In the genomic region with DNA sequence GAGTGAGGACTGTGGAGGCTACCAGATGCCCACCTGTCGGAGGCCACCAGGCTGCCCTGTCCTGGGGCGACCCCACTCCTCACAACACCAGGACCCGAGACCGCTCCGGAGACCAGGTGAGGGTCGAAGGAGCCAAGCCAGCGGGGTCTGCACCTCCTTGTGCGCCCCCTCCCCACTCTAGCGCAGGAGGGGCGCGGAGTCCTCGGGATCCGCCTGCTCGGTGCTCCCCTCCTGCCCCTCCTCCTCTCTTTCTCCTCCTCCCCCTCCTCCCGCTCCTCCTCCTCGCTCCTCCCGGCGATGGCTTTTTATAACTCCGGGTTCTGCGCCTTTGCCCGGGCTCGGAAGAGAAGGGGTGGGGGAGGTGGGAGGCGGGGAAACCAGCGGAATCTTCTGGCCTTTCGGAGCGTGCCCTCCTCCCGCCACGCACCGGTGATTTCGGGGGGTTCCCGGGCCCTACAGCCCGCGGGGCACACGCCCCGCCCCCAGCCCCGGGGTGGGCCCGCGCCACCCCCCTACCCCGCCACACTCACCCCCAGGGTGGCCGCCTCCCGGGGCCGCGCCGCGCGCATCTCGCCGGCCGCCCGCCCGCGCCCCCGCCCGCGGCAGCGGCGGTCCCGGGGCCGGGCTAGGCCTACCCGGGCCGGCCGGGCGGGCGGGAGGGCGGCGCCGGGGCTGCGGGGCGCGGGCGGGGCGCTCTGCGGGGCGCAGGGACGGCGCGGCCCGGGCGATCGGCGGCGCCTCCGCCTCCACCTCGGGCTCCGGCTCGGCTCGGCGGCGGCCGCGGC, we compare ENCODE assay signal across 9 mouse cellular contexts. TPM values are rescaled to one million over a fixed set of nuclear protein-coding genes. Genes with fewer than 3 reads are reported as not detected.
DNase-seq lines count a peak whose midpoint lies in the region; ATAC-seq and TF ChIP-seq lines count a peak whose summit lies in the region.
"Had no signal": no experiment of that assay in that cellular context is flagged by ENCODE, and none has a peak within 500 bp of the region (broad histone marks: within the 10 kb centered on the region; RNA-seq: fewer than 3 reads in every experiment).

No protein-coding gene starts in this region.

- intact Hi-C loops in heart, postnatal 36 days (cut with DNase I): loop anchor here (1.0 kb wide), 2 partner anchors 77 to 117 kb away; no protein-coding TSS in a partner anchor
- intact Hi-C loops in left cerebral cortex, postnatal 14 days (cut with DNase I): loop anchor here (1.0 to 5.0 kb wide), 3 partner anchors 37 to 117 kb away; no protein-coding TSS in a partner anchor

- H3K36me3 ChIP-seq in E14TG2a.4 (ENCODE audit: insufficient read depth, low read length): peaks cover 5% of the 10 kb centered on the region; the same call in 1 of the 2 replicates
- 0 out of 2 replicates have a peak, but pooled peaks cover 4% of the 10 kb centered on the region for H3K36me3 ChIP-seq in midbrain, embryonic 15.5 days (replicated peaks)
- H3K36me3 ChIP-seq: G1E had no signal

- peak overlapping the region; percentile 80 for H3K4me3 ChIP-seq in E14TG2a.4 (replicated peaks; ENCODE audit: low read length)
- peak overlapping the region; percentile 63 for H3K4me3 ChIP-seq in midbrain, embryonic 15.5 days

- peaks cover 33% of the 10 kb centered on the region for H3K4me1 ChIP-seq in E14TG2a.4 (replicated peaks; ENCODE audit: low read depth, low read length)
- H3K4me1 ChIP-seq in midbrain, embryonic 15.5 days: peaks cover 51% of the 10 kb centered on the region

- WGBS in midbrain, embryonic 15.5 days: 1% methylated on average over 42 of the region's 91 CpGs

- peak; percentile 17 for DNase-seq in cerebellum, adult 8-10 months
- peak; percentile 20 for DNase-seq in embryo, embryonic 11.5 days (ENCODE audit: low read depth, low spot score)
- DNase-seq in heart, postnatal 36 days: peak; percentile 34 to 62
- DNase-seq in left cerebral cortex, postnatal 14 days (ENCODE audit: low spot score in 2 of 2): peak; percentile 45 to 54
- DNase-seq in urinary bladder, adult 2 months (ENCODE audit: low spot score): no peak

- peak overlapping the region; percentile 62; the same call in 1 of the 2 replicates for H3K27ac ChIP-seq in midbrain, embryonic 15.5 days

- H3K4me2 ChIP-seq in midbrain, embryonic 15.5 days: peak overlapping the region; percentile 71

- H3K9me3 ChIP-seq in E14TG2a.4 (ENCODE audit: low read length): no peaks in the 10 kb centered on the region
- no peaks in the 10 kb centered on the region for H3K9me3 ChIP-seq in midbrain, embryonic 15.5 days

- no peak for ATAC-seq in cerebellum, adult (ENCODE audit: insufficient number of reproducible peaks, low FRiP score, low TSS enrichment)
- peak; percentile 50 for ATAC-seq in midbrain, embryonic 15.5 days (replicated peaks)

- no peak for TF ChIP-seq CTCF in E14TG2a.4 (conservative IDR thresholded peaks at IDR 0.05; ENCODE audit: low read length)

- peaks cover 78% of the 10 kb centered on the region for H3K27me3 ChIP-seq in E14TG2a.4 (ENCODE audit: insufficient read depth, low read length)
- H3K27me3 ChIP-seq in midbrain, embryonic 15.5 days (replicated peaks): peaks cover 15% of the 10 kb centered on the region

- H3K9ac ChIP-seq in midbrain, embryonic 15.5 days: peak overlapping the region; percentile 63

RNA-seq across cellular contexts. Expression of a gene that starts 0.5 kb away (rescaled TPM):
- 10 to 100 TPM; 39.2 to 51.7 TPM for total RNA-seq in heart, postnatal 36 days (2021)
- 100 to 1,000 TPM; 149 to 157 TPM for total RNA-seq in left cerebral cortex, postnatal 14 days (2021)
- polyA plus RNA-seq in midbrain, embryonic 15.5 days (2015; fragmentation: Nextera tagmentation; extraction: Ambion mirVana): 3.3 and 3.5 TPM in 2 replicates
- 6.7 and 11.9 TPM in 2 replicates for polyA plus RNA-seq in urinary bladder, adult 2 months (2012; rRNA removed)
- polyA plus RNA-seq: G1E had no signal

RNA-seq across cellular contexts. Expression of a gene that starts 50.9 kb away (rescaled TPM):
- 10 to 100 TPM; 19.5 to 22.2 TPM for total RNA-seq in heart, postnatal 36 days (2021)
- 1 to 10 TPM; 2.7 to 3.2 TPM for total RNA-seq in left cerebral cortex, postnatal 14 days (2021)
- polyA plus RNA-seq in midbrain, embryonic 15.5 days (2015; fragmentation: Nextera tagmentation; extraction: Ambion mirVana): 4.3 and 4.8 TPM in 2 replicates
- 98.4 and 106 TPM in 2 replicates for polyA plus RNA-seq in urinary bladder, adult 2 months (2012; rRNA removed)
- total RNA-seq: G1E had no signal
- polyA plus RNA-seq: G1E had no signal

Comparison
In these comparisons a context has a peak if more than half of its experiments do, and no peak if none do; other contexts are left out.
1. RNA of a gene that starts 50.9 kb away (total RNA-seq): 19.5 to 22.2 TPM in heart, postnatal 36 days; 2.7 to 3.2 TPM in left cerebral cortex, postnatal 14 days; every median in the first group is over 4 times any median in the second.